Mouse (Mus musculus): ENCODE measurements around the gene Actg2. TPM values are rescaled to one million over a fixed set of nuclear protein-coding genes. Genes with fewer than 3 reads are reported as not detected.

The Actg2 gene
- total and polyA plus RNA-seq, 3 experiments: 0.07 to 0.27 TPM; not detected in 1

- H3K27me3 ChIP-seq (ENCODE audit: control insufficient read depth in 1 of 2, insufficient read depth in 2 of 2, low read length in 2 of 2): no peaks in the 10 kb centered on the region
- peaks cover 5 to 6% of the 10 kb centered on the region in 2 experiments; a peak in 2 of 4 replicates for H3K4me1 ChIP-seq (ENCODE audit: control insufficient read depth in 1 of 2, insufficient read depth in 2 of 2, low read length in 2 of 2)
- no peaks in the 10 kb centered on the region for H3K79me2 ChIP-seq (ENCODE audit: control insufficient read depth, insufficient read depth, low read length, poor library complexity)
- H3K36me3 ChIP-seq (ENCODE audit: control insufficient read depth in 1 of 2, insufficient read depth in 2 of 2, low read length in 2 of 2): no peaks in the 10 kb centered on the region
- no peaks in the 10 kb centered on the region for H3K9me3 ChIP-seq (replicated peaks; ENCODE audit: insufficient read depth, low read length)
- DNase-seq (ENCODE audit: low read depth, low spot score): no peak
- no peak for TF ChIP-seq KAT2A (conservative IDR thresholded peaks at IDR 0.05; ENCODE audit: low read depth, low read length)
- TF ChIP-seq MAFK (IDR thresholded peaks at IDR 0.05; ENCODE audit: borderline replicate concordance, low read depth, low read length): no peak
- no peak for TF ChIP-seq ZMIZ1 (IDR thresholded peaks at IDR 0.05; ENCODE audit: low read depth, low read length)
- TF ChIP-seq UBTF (IDR thresholded peaks at IDR 0.05; ENCODE audit: borderline replicate concordance, insufficient read depth, low read depth, low read length): no peak
- peak in 1 of 3 experiments; percentile 12; a peak in 1 of 6 replicates for TF ChIP-seq CTCF (IDR thresholded peaks at IDR 0.05 in 2 of 3, conservative IDR thresholded peaks at IDR 0.05 in 1 of 3; ENCODE audit: control insufficient read depth in 1 of 3, insufficient read depth in 1 of 3, low read depth in 2 of 3, low read length in 3 of 3, poor library complexity in 1 of 3, severe bottlenecking in 1 of 3)
- TF ChIP-seq ZKSCAN1 (IDR thresholded peaks at IDR 0.05; ENCODE audit: low read depth, low read length): no peak
- TF ChIP-seq CHD2 (IDR thresholded peaks at IDR 0.05; ENCODE audit: low read length): no peak
- no peak for TF ChIP-seq POLR2A (IDR thresholded peaks at IDR 0.05; ENCODE audit: control insufficient read depth in 1 of 2, insufficient read depth in 1 of 2, low read depth in 1 of 2, low read length in 2 of 2, poor library complexity in 1 of 2)
- no peak for TF ChIP-seq POLR2AphosphoS2 (IDR thresholded peaks at IDR 0.05; ENCODE audit: low read length)
- TF ChIP-seq TBP (IDR thresholded peaks at IDR 0.05; ENCODE audit: low read depth, low read length): no peak
- no peak for TF ChIP-seq MYB (IDR thresholded peaks at IDR 0.05; ENCODE audit: low read depth, low read length)
- no peak for TF ChIP-seq POLR2AphosphoS5 (IDR thresholded peaks at IDR 0.05; ENCODE audit: borderline replicate concordance, low read depth, low read length)
- no peak for TF ChIP-seq HCFC1 (IDR thresholded peaks at IDR 0.05; ENCODE audit: low read depth, low read length)
- TF ChIP-seq ETS1 (IDR thresholded peaks at IDR 0.05; ENCODE audit: low read depth, low read length): no peak
- TF ChIP-seq ELF1 (IDR thresholded peaks at IDR 0.05; ENCODE audit: low read depth, low read length): no peak
- no peak for TF ChIP-seq MAX (IDR thresholded peaks at IDR 0.05; ENCODE audit: low read length)
- TF ChIP-seq RAD21 (IDR thresholded peaks at IDR 0.05; ENCODE audit: low read depth, low read length): peak; percentile 21
- TF ChIP-seq SMC3 (IDR thresholded peaks at IDR 0.05; ENCODE audit: low read depth, low read length): peak; percentile 14; the same call in 1 of the 2 replicates
- no peak for TF ChIP-seq MXI1 (IDR thresholded peaks at IDR 0.05; ENCODE audit: low read depth, low read length)
- TF ChIP-seq SIN3A (IDR thresholded peaks at IDR 0.05; ENCODE audit: low read length): no peak
- H3K9ac ChIP-seq (ENCODE audit: control insufficient read depth, low read depth, low read length, poor library complexity, severe bottlenecking): no peak overlapping the region
- H3K27ac ChIP-seq (ENCODE audit: control insufficient read depth, low read depth, low read length): no peak overlapping the region
- no peak overlapping the region for H3K4me3 ChIP-seq (ENCODE audit: control insufficient read depth in 1 of 2, insufficient read depth in 1 of 2, low read depth in 2 of 2, low read length in 2 of 2)
These were observed 57.8 kb downstream of the Actg2 start for GRCm38 (mm10) chr6:83478217-83478616.

- no peaks in the 10 kb centered on the region for H3K4me1 ChIP-seq (ENCODE audit: control insufficient read depth in 1 of 2, insufficient read depth in 2 of 2, low read length in 2 of 2)
- no peak overlapping the region for H3K4me3 ChIP-seq (ENCODE audit: control insufficient read depth in 1 of 2, insufficient read depth in 1 of 2, low read depth in 2 of 2, low read length in 2 of 2)
- TF ChIP-seq USF1 (IDR thresholded peaks at IDR 0.05; ENCODE audit: low read depth, low read length): no peak
- no peak overlapping the region for H3K9ac ChIP-seq (ENCODE audit: control insufficient read depth, low read depth, low read length, poor library complexity, severe bottlenecking)
- DNase-seq (ENCODE audit: low read depth, low spot score): no peak
- no peaks in the 10 kb centered on the region for H3K36me3 ChIP-seq (ENCODE audit: control insufficient read depth in 1 of 2, insufficient read depth in 2 of 2, low read length in 2 of 2)
- no peaks in the 10 kb centered on the region for H3K27me3 ChIP-seq (ENCODE audit: control insufficient read depth in 1 of 2, insufficient read depth in 2 of 2, low read length in 2 of 2)
- H3K9me3 ChIP-seq (replicated peaks; ENCODE audit: insufficient read depth, low read length): no peaks in the 10 kb centered on the region
- H3K27ac ChIP-seq (ENCODE audit: control insufficient read depth, low read depth, low read length): no peak overlapping the region
- H3K79me2 ChIP-seq (ENCODE audit: control insufficient read depth, insufficient read depth, low read length, poor library complexity): no peaks in the 10 kb centered on the region
These were observed 60.6 kb downstream of the Actg2 start for GRCm38 (mm10) chr6:83475431-83475830.

Data from MEL (cell line).